Mouse (Mus musculus) lung, adult 2 months (tissue): Measurements from ENCODE around the gene Npr1. TPM values are rescaled to one million over a fixed set of nuclear protein-coding genes. Genes with fewer than 3 reads are reported as not detected.

Experiments used
- DNase-seq: peaks from one replicate; pipeline ENCODE4 v3.0.0; 2022
- H3K4me1 ChIP-seq: fragments of 200-500 bp; 2 replicates; pipeline ENCODE4 v1.6.1; 2011; ENCODE audit warnings: low read length; ENCODE audit not compliant: control insufficient read depth, insufficient read depth
- H3K4me3 ChIP-seq: fragments of 200-500 bp; replicated peaks from 2 replicates; pipeline ENCODE3; 2011; ENCODE audit warnings: low read depth, mild to moderate bottlenecking, control low read depth, low read length; ENCODE audit errors: extremely low read depth
- CTCF ChIP-seq: fragments of 200-500 bp; IDR thresholded peaks from 2 replicates; pipeline ENCODE4 v1.5.1; 2011; ENCODE audit warnings: mild to moderate bottlenecking, low read length, control low read depth; ENCODE audit not compliant: insufficient read depth
- POLR2A ChIP-seq: fragments of 200-500 bp; IDR thresholded peaks from 2 replicates; pipeline ENCODE4 v1.6.1; 2011; ENCODE audit warnings: low read depth, mild to moderate bottlenecking, control low read depth, low read length, borderline replicate concordance; ENCODE audit errors: extremely low read depth
- WGBS: fragments of 180-500 bp; shearing (Covaris S2); methylation state at CpG from one replicate; pipeline ENCODE4 v1.1.7; 2018; 5-methylcytosine and 5-hydroxymethylcytosine counted together
- polyA plus RNA-seq: library from polyadenylated mRNA; depleted of rRNA; stranded (reverse); fragments of >200 nt; gene quantifications from 2 replicates; pipeline ENCODE4 v1.2.3, GENCODE M21; 2012; rRNA removed

Npr1 gene
- polyA plus RNA-seq, 1 experiment: 199 TPM

GRCm38 (mm10) chr3:90404121-90404520 lies 61.5 kb downstream of the Npr1 start:
- WGBS: 83% methylated on average over 3 of the region's 3 CpGs
- H3K4me1 ChIP-seq: no peaks in the 10 kb centered on the region
- DNase-seq: no peak
- TF ChIP-seq CTCF (no peak), POLR2A (no peak)
- no peak overlapping the region for H3K4me3 ChIP-seq

GRCm38 (mm10) chr3:90400993-90401392 lies 64.7 kb downstream of the Npr1 start:
- Histone ChIP-seq H3K4me1 (no peaks in the 10 kb centered on the region), H3K4me3 (no peak overlapping the region)
- no peak for DNase-seq
- TF ChIP-seq POLR2A (no peak), CTCF (no peak)
- WGBS: 63% methylated on average over 4 of the region's 4 CpGs

Other genes with a start within 250 kb of the Npr1 start
- 49.4 and 66.3 TPM in 2 replicates for gene Jtb, start 234.3 kb downstream of the Npr1 start, polyA plus RNA-seq
- gene Creb3l4, start 222.4 kb downstream of the Npr1 start, polyA plus RNA-seq: 2.0 TPM in 2 replicates
- gene Slc39a1, start 217.7 kb downstream of the Npr1 start, polyA plus RNA-seq: 72.8 and 83.7 TPM in 2 replicates
- gene Crtc2, start 211.7 kb downstream of the Npr1 start, polyA plus RNA-seq: 60.2 and 77.4 TPM in 2 replicates
- 37.5 and 39.6 TPM in 2 replicates for gene Dennd4b, start 200.7 kb downstream of the Npr1 start, polyA plus RNA-seq
- gene Gatad2b, start 172.7 kb downstream of the Npr1 start, polyA plus RNA-seq: 21.5 and 26.0 TPM in 2 replicates
- gene Slc27a3, start 75.9 kb downstream of the Npr1 start, polyA plus RNA-seq: 26.3 and 27.5 TPM in 2 replicates
- gene Ints3, start 32.2 kb downstream of the Npr1 start, polyA plus RNA-seq: 24.6 and 28.4 TPM in 2 replicates
- gene Ilf2, start 10.3 kb upstream of the Npr1 start, polyA plus RNA-seq: 13.2 and 22.3 TPM in 2 replicates
- 29.0 and 47.3 TPM in 2 replicates for gene Snapin, start 25.2 kb upstream of the Npr1 start, polyA plus RNA-seq
- 38.6 and 48.4 TPM in 2 replicates for gene Chtop, start 43.6 kb upstream of the Npr1 start, polyA plus RNA-seq
- 149 and 169 TPM in 2 replicates for gene S100a1, start 48.5 kb upstream of the Npr1 start, polyA plus RNA-seq
- 81.0 and 103 TPM in 2 replicates for gene S100a13, start 48.6 kb upstream of the Npr1 start, polyA plus RNA-seq
- gene S100a14, start 61.0 kb upstream of the Npr1 start, polyA plus RNA-seq: 1.7 and 32.5 TPM in 2 replicates
- 180 and 274 TPM in 2 replicates for gene S100a16, start 71.4 kb upstream of the Npr1 start, polyA plus RNA-seq
- gene S100a3, start 94.7 kb upstream of the Npr1 start, polyA plus RNA-seq: 1.0 and 2.3 TPM in 2 replicates
- gene S100a2, start 124.4 kb upstream of the Npr1 start, polyA plus RNA-seq: not detected in 2 replicates
- not detected in 2 replicates for gene Gm42674, start 136.0 kb upstream of the Npr1 start, polyA plus RNA-seq
- gene S100a4, start 137.9 kb upstream of the Npr1 start, polyA plus RNA-seq: 28.9 and 51.0 TPM in 2 replicates
- gene S100a5, start 142.7 kb upstream of the Npr1 start, polyA plus RNA-seq: not detected in 2 replicates
- 439 and 454 TPM in 2 replicates for gene S100a6, start 147.0 kb upstream of the Npr1 start, polyA plus RNA-seq
- gene S100a7a, start 188.2 kb upstream of the Npr1 start, polyA plus RNA-seq: 0.51 and 5.6 TPM in 2 replicates
- 5.6 and 15.3 TPM in 2 replicates for gene S100a8, start 203.1 kb upstream of the Npr1 start, polyA plus RNA-seq
- 7.6 and 29.9 TPM in 2 replicates for gene S100a9, start 229.9 kb upstream of the Npr1 start, polyA plus RNA-seq